Comparison of ENCODE assay signal across 9 mouse cellular contexts in the genomic region with DNA sequence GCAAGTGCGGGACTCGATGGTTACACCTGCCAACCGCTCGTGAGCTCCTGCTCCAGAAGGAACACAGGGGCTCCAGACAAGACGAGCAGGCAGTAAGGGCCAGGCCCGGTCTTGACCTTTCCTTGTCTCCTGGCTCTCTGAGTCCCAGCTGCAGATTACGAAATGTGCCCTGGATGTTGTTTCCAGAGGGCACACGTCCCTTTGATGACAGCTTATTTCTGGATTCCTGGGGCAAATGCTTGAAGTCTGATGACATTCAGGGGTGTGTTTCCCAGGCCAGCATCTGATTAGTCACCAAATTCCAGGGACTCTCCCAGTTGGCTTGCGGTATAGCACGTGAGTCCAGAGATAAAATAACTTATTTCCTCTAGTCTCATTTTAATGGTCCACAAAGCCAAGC.
DNase-seq lines count a peak whose midpoint lies in the region; ATAC-seq and TF ChIP-seq lines count a peak whose summit lies in the region.
"Had no signal": no experiment of that assay in that cellular context is flagged by ENCODE, and none has a peak within 500 bp of the region (broad histone marks: within the 10 kb centered on the region; RNA-seq: fewer than 3 reads in every experiment).

No protein-coding gene starts in this region.

- no peaks in the 10 kb centered on the region for H3K9me3 ChIP-seq in hindbrain, embryonic 14.5 days (ENCODE audit: control insufficient read depth, low read length)
- H3K9me3 ChIP-seq in hindbrain, embryonic 10.5 days = no peaks in the 10 kb centered on the region
- no peaks in the 10 kb centered on the region for H3K9me3 ChIP-seq in heart, embryonic 12.5 days (replicated peaks)
- H3K9me3 ChIP-seq in lung, embryonic 14.5 days (ENCODE audit: low read depth, low read length) = no peaks in the 10 kb centered on the region
- H3K9me3 ChIP-seq in forebrain, embryonic 10.5 days = no peaks in the 10 kb centered on the region

- ATAC-seq in hindbrain, embryonic 14.5 days (ENCODE audit: low FRiP score) = no peak
- ATAC-seq in heart, embryonic 12.5 days (ENCODE audit: insufficient number of reproducible peaks, low FRiP score) = no peak
- ATAC-seq in lung, embryonic 14.5 days (ENCODE audit: insufficient read depth) = no peak

- H3K27ac ChIP-seq in hindbrain, embryonic 14.5 days = 0 out of 2 replicates have a peak overlapping the region, but pooled peaks have one; percentile 32
- no peak overlapping the region for H3K27ac ChIP-seq in hindbrain, embryonic 10.5 days
- H3K27ac ChIP-seq in heart, embryonic 12.5 days (ENCODE audit: poor library complexity, severe bottlenecking) = peak overlapping the region; percentile 76
- H3K27ac ChIP-seq in lung, embryonic 14.5 days (ENCODE audit: low read depth) = no peak overlapping the region
- no peak overlapping the region for H3K27ac ChIP-seq in forebrain, embryonic 10.5 days

- H3K27me3 ChIP-seq in hindbrain, embryonic 14.5 days (ENCODE audit: control insufficient read depth, insufficient read depth, low read length) = no peaks in the 10 kb centered on the region
- H3K27me3 ChIP-seq in hindbrain, embryonic 10.5 days (ENCODE audit: insufficient read depth, poor library complexity, severe bottlenecking) = no peaks in the 10 kb centered on the region
- H3K27me3 ChIP-seq in heart, embryonic 12.5 days (replicated peaks) = no peaks in the 10 kb centered on the region
- H3K27me3 ChIP-seq in lung, embryonic 14.5 days (ENCODE audit: insufficient read depth, low read length) = no peaks in the 10 kb centered on the region
- no peaks in the 10 kb centered on the region for H3K27me3 ChIP-seq in forebrain, embryonic 10.5 days (ENCODE audit: poor library complexity, severe bottlenecking)
- H3K27me3 ChIP-seq: CH12.LX had no signal

- no peak overlapping the region for H3K4me2 ChIP-seq in hindbrain, embryonic 14.5 days (replicated peaks)
- H3K4me2 ChIP-seq in heart, embryonic 12.5 days = peak overlapping the region; percentile 14; the same call in 1 of the 2 replicates
- H3K4me2 ChIP-seq in lung, embryonic 14.5 days = no peak overlapping the region

- no peak for TF ChIP-seq CTCF in lung, embryonic 14.5 days (IDR thresholded peaks at IDR 0.05; ENCODE audit: low read depth)

- H3K4me1 ChIP-seq in hindbrain, embryonic 14.5 days (replicated peaks; ENCODE audit: control insufficient read depth, insufficient read depth, low read length) = no peaks in the 10 kb centered on the region; the same call in none of the 2 replicates
- H3K4me1 ChIP-seq in hindbrain, embryonic 10.5 days (replicated peaks) = peaks cover 14% of the 10 kb centered on the region
- peaks cover 76% of the 10 kb centered on the region for H3K4me1 ChIP-seq in heart, embryonic 12.5 days (replicated peaks)
- no peaks in the 10 kb centered on the region for H3K4me1 ChIP-seq in lung, embryonic 14.5 days (ENCODE audit: insufficient read depth)
- H3K4me1 ChIP-seq in forebrain, embryonic 10.5 days = peaks cover 23% of the 10 kb centered on the region

- no peak overlapping the region for H3K4me3 ChIP-seq in hindbrain, embryonic 14.5 days (replicated peaks; ENCODE audit: low read length)
- H3K4me3 ChIP-seq in hindbrain, embryonic 10.5 days = no peak overlapping the region
- H3K4me3 ChIP-seq in heart, embryonic 12.5 days = no peak overlapping the region
- H3K4me3 ChIP-seq in lung, embryonic 14.5 days (ENCODE audit: low read depth, low read length) = no peak overlapping the region
- H3K4me3 ChIP-seq in forebrain, embryonic 10.5 days = no peak overlapping the region

- 62% methylated on average over 10 of the region's 10 CpGs for WGBS in hindbrain, embryonic 14.5 days
- 66% methylated on average over 10 of the region's 10 CpGs for WGBS in hindbrain, embryonic 10.5 days
- WGBS in heart, embryonic 12.5 days = 17% methylated on average over 10 of the region's 10 CpGs
- 28% methylated on average over 10 of the region's 10 CpGs for WGBS in lung, embryonic 14.5 days
- WGBS in forebrain, embryonic 10.5 days = 64% methylated on average over 10 of the region's 10 CpGs

- no peak overlapping the region for H3K9ac ChIP-seq in hindbrain, embryonic 14.5 days
- H3K9ac ChIP-seq in heart, embryonic 12.5 days = no peak overlapping the region
- H3K9ac ChIP-seq in lung, embryonic 14.5 days = no peak overlapping the region

- no peak for DNase-seq in hindbrain, embryonic 14.5 days (ENCODE audit: low spot score)
- no peak for DNase-seq in hindbrain, embryonic 10.5 days (ENCODE audit: low spot score)
- peak; percentile 90 for DNase-seq in adrenal gland, adult 2 months
- peak; percentile 19 for DNase-seq in lung, embryonic 14.5 days
- DNase-seq in cerebellum, postnatal 10 days = no peak
- DNase-seq in forebrain, embryonic 10.5 days (ENCODE audit: extremely low spot score, low spot score) = no peak
- no peak for DNase-seq in right cerebral cortex, postnatal 36 days (ENCODE audit: low spot score in 2 of 2)

- H3K36me3 ChIP-seq in hindbrain, embryonic 14.5 days (replicated peaks; ENCODE audit: control insufficient read depth, insufficient read depth) = no peaks in the 10 kb centered on the region
- H3K36me3 ChIP-seq in hindbrain, embryonic 10.5 days = no peaks in the 10 kb centered on the region
- H3K36me3 ChIP-seq in heart, embryonic 12.5 days = no peaks in the 10 kb centered on the region
- no peaks in the 10 kb centered on the region for H3K36me3 ChIP-seq in lung, embryonic 14.5 days (ENCODE audit: insufficient read depth)
- H3K36me3 ChIP-seq in forebrain, embryonic 10.5 days (replicated peaks) = no peaks in the 10 kb centered on the region

Comparison
In these comparisons a context has a peak if more than half of its experiments do, and no peak if none do; other contexts are left out.
1. H3K27ac ChIP-seq: peak in hindbrain, embryonic 14.5 days (single experiment) and heart, embryonic 12.5 days (single experiment); none in hindbrain, embryonic 10.5 days (single experiment), lung, embryonic 14.5 days (single experiment) and forebrain, embryonic 10.5 days (single experiment).
2. DNase-seq: peak in adrenal gland, adult 2 months (single experiment) and lung, embryonic 14.5 days (single experiment); none in hindbrain, embryonic 14.5 days (single experiment), hindbrain, embryonic 10.5 days (single experiment), cerebellum, postnatal 10 days (0 of 2), forebrain, embryonic 10.5 days (single experiment) and right cerebral cortex, postnatal 36 days (0 of 2).